Mouse (Mus musculus) ES-Bruce4 (cell line): ENCODE results near the gene Snx3. TPM values are rescaled to one million over a fixed set of nuclear protein-coding genes. Genes with fewer than 3 reads are reported as not detected.

Source experiments
- H3K27ac ChIP-seq: 2 replicates; pipeline ENCODE4 v1.5.1; 2012; ENCODE audit warnings: low read length, inconsistent platforms; ENCODE audit not compliant: insufficient read depth
- H3K27me3 ChIP-seq: 2 replicates; pipeline ENCODE4 v1.6.1; 2012; ENCODE audit warnings: mild to moderate bottlenecking, low read length, inconsistent platforms; ENCODE audit not compliant: control insufficient read depth, poor library complexity, insufficient read depth, severe bottlenecking
- H3K36me3 ChIP-seq: 2 replicates; pipeline ENCODE4 v1.6.1; 2012; ENCODE audit warnings: inconsistent platforms, mild to moderate bottlenecking, low read length, moderate library complexity; ENCODE audit not compliant: control insufficient read depth, poor library complexity, insufficient read depth, severe bottlenecking
- H3K4me1 ChIP-seq: one replicate; pipeline ENCODE4 v1.8.1; 2011; ENCODE audit warnings: low read length; ENCODE audit not compliant: control insufficient read depth, insufficient read depth
- H3K4me3 ChIP-seq: 2 replicates; pipeline ENCODE4 v1.5.1; 2011; ENCODE audit warnings: low read depth, mild to moderate bottlenecking, low read length
- H3K9ac ChIP-seq: 2 replicates; pipeline ENCODE4 v1.6.1; 2012; ENCODE audit warnings: low read depth, mild to moderate bottlenecking, inconsistent platforms; ENCODE audit not compliant: poor library complexity, severe bottlenecking
- H3K9me3 ChIP-seq: replicated peaks from 2 replicates; pipeline ENCODE4 v1.6.1; 2012; ENCODE audit warnings: mild to moderate bottlenecking, low read length, inconsistent platforms; ENCODE audit not compliant: control insufficient read depth, poor library complexity, insufficient read depth, severe bottlenecking
- CTCF ChIP-seq: IDR thresholded peaks from one replicate; pipeline ENCODE4 v1.8.1; 2011; ENCODE audit warnings: low read depth, low read length
- EP300 ChIP-seq: IDR thresholded peaks from 2 replicates; pipeline ENCODE4 v1.6.1; 2011; ENCODE audit warnings: low read depth, low read length; ENCODE audit not compliant: insufficient read depth
- POLR2A ChIP-seq: IDR thresholded peaks from one replicate; pipeline ENCODE4 v1.8.1; 2011; ENCODE audit warnings: low read length; ENCODE audit not compliant: insufficient read depth
- polyA plus RNA-seq: library from polyadenylated mRNA; stranded (reverse); fragments of >200 nt; gene quantifications from 2 replicates; pipeline ENCODE4 v1.2.4, GENCODE M21; 2011; ENCODE audit warnings: low read depth; ENCODE audit not compliant: missing spikeins, insufficient read depth, insufficient read length

Snx3 gene
- polyA plus RNA-seq, 1 experiment = 190 TPM

- no peaks in the 10 kb centered on the region for H3K4me1 ChIP-seq
- H3K36me3 ChIP-seq = no peaks in the 10 kb centered on the region
- H3K27me3 ChIP-seq = no peaks in the 10 kb centered on the region
- H3K27ac ChIP-seq = peak overlapping the region; percentile 65; the same call in 1 of the 2 replicates
- no peak overlapping the region for H3K9ac ChIP-seq
- TF ChIP-seq POLR2A (no peak), EP300 (no peak), CTCF (no peak)
- no peaks in the 10 kb centered on the region for H3K9me3 ChIP-seq
- H3K4me3 ChIP-seq = peak overlapping the region; percentile 12; the same call in 1 of the 2 replicates
Observed at GRCm38 (mm10) chr10:42464805-42465204, 37.0 kb upstream of the Snx3 start.

- Histone ChIP-seq H3K9me3 (no peaks in the 10 kb centered on the region), H3K27ac (peak overlapping the region; percentile 96), H3K4me3 (peak overlapping the region; percentile 47), H3K27me3 (no peaks in the 10 kb centered on the region), H3K4me1 (peaks cover 5% of the 10 kb centered on the region), H3K36me3 (no peaks in the 10 kb centered on the region), H3K9ac (peak overlapping the region; percentile 83)
- TF ChIP-seq POLR2A (peak; percentile 50), CTCF (no peak), EP300 (peak; percentile 90)
Observed at GRCm38 (mm10) chr10:42474946-42475514, 26.8 kb upstream of the Snx3 start.

DNA sequence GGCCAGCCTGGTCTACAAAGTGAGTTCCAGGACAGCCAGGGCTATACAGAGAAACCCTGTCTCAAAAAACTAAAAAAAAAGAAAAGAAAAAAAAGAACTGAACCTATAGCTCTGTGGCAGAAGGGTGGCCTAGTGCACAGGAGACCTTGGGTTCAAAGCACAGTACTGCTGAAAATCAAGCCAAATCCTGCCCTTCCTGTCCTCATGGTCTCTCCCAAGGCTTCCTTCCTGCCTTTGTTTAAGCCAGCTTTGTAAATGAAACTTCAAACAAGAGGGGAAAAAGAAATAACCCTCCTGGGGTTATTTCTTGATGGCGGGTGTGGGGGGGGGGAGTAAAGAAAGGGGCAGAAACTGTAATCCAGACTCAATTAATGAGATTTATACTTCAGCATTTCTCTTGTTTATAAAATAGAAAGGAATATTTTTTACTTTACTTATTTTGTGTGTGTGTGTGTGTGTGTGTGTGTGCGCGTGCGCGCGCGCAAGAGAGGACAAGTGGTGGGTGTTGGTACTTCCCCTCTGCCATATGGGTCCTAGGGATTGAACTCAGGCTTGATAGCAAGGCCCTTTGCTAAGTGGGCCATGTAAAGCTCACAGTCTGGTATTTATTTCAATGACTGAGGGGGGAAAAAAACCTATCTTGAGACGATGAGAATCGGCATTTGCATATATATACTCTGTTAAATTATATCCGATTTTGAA lies 24.9 kb upstream of the Snx3 start:
- TF ChIP-seq EP300 = no peak
- TF ChIP-seq CTCF = no peak
- no peak for TF ChIP-seq POLR2A
- H3K9me3 ChIP-seq = no peaks in the 10 kb centered on the region
- no peaks in the 10 kb centered on the region for H3K36me3 ChIP-seq
- H3K27ac ChIP-seq = peak overlapping the region; percentile 59; the same call in 1 of the 2 replicates
- H3K27me3 ChIP-seq = no peaks in the 10 kb centered on the region
- peak overlapping the region; percentile 80 for H3K9ac ChIP-seq
- no peak overlapping the region for H3K4me3 ChIP-seq
- peaks cover 5% of the 10 kb centered on the region for H3K4me1 ChIP-seq

GRCm38 (mm10) chr10:42477550-42478340 lies 24.1 kb upstream of the Snx3 start:
- Histone ChIP-seq H3K9me3 (no peaks in the 10 kb centered on the region), H3K36me3 (no peaks in the 10 kb centered on the region), H3K4me1 (peaks cover 5% of the 10 kb centered on the region), H3K27ac (peak overlapping the region; percentile 58), H3K9ac (peak overlapping the region; percentile 80), H3K4me3 (peak overlapping the region; percentile 86), H3K27me3 (no peaks in the 10 kb centered on the region)
- no peak for TF ChIP-seq EP300
- TF ChIP-seq POLR2A = no peak
- TF ChIP-seq CTCF = no peak

DNA sequence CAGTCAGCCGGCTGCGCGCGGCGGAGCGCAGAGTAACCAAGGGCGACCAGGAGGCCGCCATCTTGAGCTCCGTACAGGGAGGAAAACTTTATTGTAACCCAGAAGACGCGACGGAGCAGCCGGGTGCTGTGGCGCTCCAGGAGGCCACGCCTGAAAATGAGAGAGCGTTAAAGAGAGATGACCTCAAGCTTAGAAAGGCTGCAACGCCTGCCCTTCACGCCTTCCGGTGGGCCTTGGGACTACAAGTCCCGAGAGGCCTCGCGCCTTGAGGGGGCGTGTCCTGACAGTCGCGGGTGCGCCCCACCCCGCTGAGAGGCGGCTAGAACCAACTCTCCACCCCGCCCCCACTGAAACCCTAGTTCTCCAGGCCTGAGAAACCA lies 23.5 kb upstream of the Snx3 start, which contains the start of gene Afg1l:
Afg1l (minus strand) TSS at position 225 of the 380 bp plus-strand sequence.
- H3K27me3 ChIP-seq = no peaks in the 10 kb centered on the region
- peak within 1 kb of the TSS; percentile 86 for H3K4me3 ChIP-seq
- no peaks in the 10 kb centered on the region for H3K9me3 ChIP-seq
- H3K9ac ChIP-seq = peak within 1 kb of the TSS; percentile 80
- H3K36me3 ChIP-seq = no peaks in the 10 kb centered on the region
- 0 out of 2 replicates have a peak, but pooled peaks have one; percentile 41 for TF ChIP-seq EP300
- TF ChIP-seq CTCF = no peak
- peak within 1 kb of the TSS; percentile 58 for H3K27ac ChIP-seq
- peaks cover 5% of the 10 kb centered on the region for H3K4me1 ChIP-seq

GRCm38 (mm10) chr10:42480719-42481118 lies 21.1 kb upstream of the Snx3 start:
- no peaks in the 10 kb centered on the region for H3K27me3 ChIP-seq
- no peak overlapping the region for H3K27ac ChIP-seq
- peaks cover 3% of the 10 kb centered on the region for H3K4me1 ChIP-seq
- no peak overlapping the region for H3K9ac ChIP-seq
- no peak for TF ChIP-seq CTCF
- H3K9me3 ChIP-seq = no peaks in the 10 kb centered on the region
- H3K4me3 ChIP-seq = no peak overlapping the region
- H3K36me3 ChIP-seq = no peaks in the 10 kb centered on the region
